Mouse (Mus musculus): ENCODE data around the gene Mrpl14. TPM values are rescaled to one million over a fixed set of nuclear protein-coding genes. Genes with fewer than 3 reads are reported as not detected.

The Mrpl14 gene
- polyA plus RNA-seq, 1 experiment from 2014 or later = 129 TPM

DNA sequence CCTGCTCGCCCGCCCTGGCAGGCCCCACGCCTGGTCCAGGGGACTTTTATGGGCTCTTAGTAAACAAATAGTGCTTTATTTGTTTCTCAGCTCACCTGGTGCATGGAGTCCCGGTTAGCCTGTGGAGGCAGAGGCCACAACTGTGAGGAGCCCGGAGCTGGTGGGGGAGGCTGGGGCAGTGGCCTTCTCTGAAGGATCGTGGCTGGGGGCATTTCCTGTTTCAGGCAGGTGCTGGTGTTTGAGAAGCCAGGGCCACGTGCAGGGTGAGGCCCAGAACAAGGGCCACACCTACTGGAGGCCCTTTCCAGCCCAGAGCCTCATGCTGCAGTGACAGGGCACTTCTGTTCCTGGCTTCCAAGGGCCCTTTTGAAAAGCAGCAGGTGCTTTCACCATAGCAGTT lies 40.1 kb downstream of the Mrpl14 start:
- WGBS = 58% methylated on average over 7 of the region's 7 CpGs
- Histone ChIP-seq H3K27me3 (replicated peaks) (peaks cover 12% of the 10 kb centered on the region; the same call in 1 of the 2 replicates), H3K27ac (ENCODE audit: poor library complexity, severe bottlenecking) (no peak overlapping the region), H3K9me3 (replicated peaks) (no peaks in the 10 kb centered on the region), H3K9ac (no peak overlapping the region), H3K4me3 (no peak overlapping the region), H3K4me2 (no peak overlapping the region), H3K4me1 (replicated peaks) (peaks cover 42% of the 10 kb centered on the region), H3K36me3 (no peaks in the 10 kb centered on the region)
- peak; percentile 62 for ATAC-seq (ENCODE audit: insufficient number of reproducible peaks, low FRiP score)

DNA sequence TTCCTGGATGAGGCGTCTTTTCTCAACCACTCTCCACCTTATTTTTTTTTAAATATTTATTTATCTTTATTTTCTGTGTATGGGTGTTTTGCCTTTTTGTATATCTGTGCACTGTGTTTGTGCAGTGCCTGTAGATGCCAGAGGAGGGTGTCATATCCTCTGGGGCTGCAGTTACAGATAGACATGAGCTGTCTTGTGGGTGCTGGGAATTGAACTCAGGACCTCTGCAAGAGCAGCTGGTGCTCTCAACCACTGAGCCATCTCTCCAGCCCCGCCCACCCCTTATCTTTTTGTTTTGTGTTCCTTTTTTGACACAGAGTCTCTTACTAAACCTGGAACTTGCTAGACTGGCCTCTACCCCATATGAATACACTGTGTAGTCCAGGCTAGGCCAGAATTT lies 41.4 kb downstream of the Mrpl14 start:
- Histone ChIP-seq H3K9me3 (replicated peaks) (no peaks in the 10 kb centered on the region), H3K27me3 (replicated peaks) (peaks cover 21% of the 10 kb centered on the region; the same call in 1 of the 2 replicates), H3K4me1 (replicated peaks) (peaks cover 42% of the 10 kb centered on the region), H3K4me3 (no peak overlapping the region), H3K4me2 (no peak overlapping the region), H3K9ac (no peak overlapping the region), H3K36me3 (no peaks in the 10 kb centered on the region), H3K27ac (ENCODE audit: poor library complexity, severe bottlenecking) (no peak overlapping the region)
- no peak for ATAC-seq (ENCODE audit: insufficient number of reproducible peaks, low FRiP score)
- 67% methylated on average over 2 of the region's 2 CpGs for WGBS

DNA sequence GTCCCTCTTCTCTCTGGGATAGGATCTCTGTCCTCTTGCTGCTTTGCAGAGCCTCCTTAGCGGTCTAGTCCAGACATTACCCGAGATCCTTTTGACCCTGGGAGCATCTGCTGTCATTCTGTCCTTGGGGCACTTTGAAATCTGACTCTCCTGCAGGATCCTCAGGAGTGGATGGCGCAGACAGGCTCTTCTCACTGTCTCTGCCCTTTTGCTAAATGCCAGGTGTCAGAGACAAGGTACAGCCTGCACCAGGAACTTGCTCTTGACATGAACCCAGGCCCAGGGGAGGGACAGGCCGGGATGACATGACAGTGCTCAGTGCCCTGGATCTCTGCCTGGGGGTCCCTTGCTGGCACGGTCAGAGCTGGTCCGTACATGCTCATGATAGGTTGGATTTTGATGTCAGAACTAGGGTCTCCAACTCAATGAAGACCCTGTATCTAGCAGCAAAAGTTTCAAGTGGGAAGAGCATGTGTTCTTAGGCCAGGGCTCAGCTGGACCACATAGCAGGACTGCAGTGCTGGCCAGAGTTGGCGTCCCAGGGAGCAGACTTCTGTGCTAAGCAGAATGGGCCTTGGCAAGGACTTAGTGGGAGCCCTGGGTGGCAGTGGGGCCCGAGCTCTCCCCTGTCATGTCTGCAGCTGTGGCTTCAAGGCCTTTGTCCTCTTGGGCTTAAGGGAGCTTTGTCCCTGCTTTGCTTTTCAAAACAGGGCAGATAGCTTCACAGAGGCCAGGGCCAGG lies 42.0 kb downstream of the Mrpl14 start:
- no peak overlapping the region for H3K27ac ChIP-seq (ENCODE audit: poor library complexity, severe bottlenecking)

GRCm38 (mm10) chr17:45729387-45729786 lies 43.3 kb downstream of the Mrpl14 start:
- H3K4me3 ChIP-seq = no peak overlapping the region
- peak overlapping the region; percentile 25; the same call in 1 of the 2 replicates for H3K27ac ChIP-seq (ENCODE audit: poor library complexity, severe bottlenecking)
- no peaks in the 10 kb centered on the region for H3K36me3 ChIP-seq
- peaks cover 30% of the 10 kb centered on the region for H3K27me3 ChIP-seq (replicated peaks)
- 15% methylated on average over 10 of the region's 10 CpGs for WGBS
- no peak for ATAC-seq (ENCODE audit: insufficient number of reproducible peaks, low FRiP score)
- H3K9me3 ChIP-seq (replicated peaks) = no peaks in the 10 kb centered on the region
- H3K9ac ChIP-seq = peak overlapping the region; percentile 32
- H3K4me1 ChIP-seq (replicated peaks) = peaks cover 51% of the 10 kb centered on the region
- no peak overlapping the region for H3K4me2 ChIP-seq

More for the DNA sequence above, 42.0 kb downstream of the Mrpl14 start:
- H3K27me3 ChIP-seq (replicated peaks) = peaks cover 26% of the 10 kb centered on the region; the same call in 1 of the 2 replicates
- no peak overlapping the region for H3K4me2 ChIP-seq
- WGBS = 57% methylated on average over 8 of the region's 8 CpGs
- no peaks in the 10 kb centered on the region for H3K36me3 ChIP-seq
- ATAC-seq (ENCODE audit: insufficient number of reproducible peaks, low FRiP score) = no peak
- H3K9me3 ChIP-seq (replicated peaks) = no peaks in the 10 kb centered on the region
- no peak overlapping the region for H3K9ac ChIP-seq
- H3K4me1 ChIP-seq (replicated peaks) = peaks cover 44% of the 10 kb centered on the region
- no peak overlapping the region for H3K4me3 ChIP-seq

GRCm38 (mm10) chr17:45730696-45731095 lies 44.6 kb downstream of the Mrpl14 start:
- ATAC-seq (ENCODE audit: insufficient number of reproducible peaks, low FRiP score) = no peak
- WGBS = 83% methylated on average over 4 of the region's 4 CpGs
- Histone ChIP-seq H3K4me2 (no peak overlapping the region), H3K4me1 (replicated peaks) (peaks cover 63% of the 10 kb centered on the region), H3K27me3 (replicated peaks) (peaks cover 30% of the 10 kb centered on the region), H3K9ac (no peak overlapping the region), H3K36me3 (no peaks in the 10 kb centered on the region), H3K27ac (ENCODE audit: poor library complexity, severe bottlenecking) (no peak overlapping the region), H3K9me3 (replicated peaks) (no peaks in the 10 kb centered on the region), H3K4me3 (no peak overlapping the region)

GRCm38 (mm10) chr17:45731172-45731864 lies 45.2 kb downstream of the Mrpl14 start:
- WGBS = 27% methylated on average over 9 of the region's 9 CpGs
- peaks cover 30% of the 10 kb centered on the region for H3K27me3 ChIP-seq (replicated peaks)
- no peak for ATAC-seq (ENCODE audit: insufficient number of reproducible peaks, low FRiP score)
- no peak overlapping the region for H3K27ac ChIP-seq (ENCODE audit: poor library complexity, severe bottlenecking)
- no peak overlapping the region for H3K4me2 ChIP-seq
- peaks cover 64% of the 10 kb centered on the region for H3K4me1 ChIP-seq (replicated peaks)
- 0 out of 2 replicates have a peak overlapping the region, but pooled peaks have one; percentile 0 for H3K9ac ChIP-seq
- no peaks in the 10 kb centered on the region for H3K9me3 ChIP-seq (replicated peaks)
- H3K36me3 ChIP-seq = no peaks in the 10 kb centered on the region
- no peak overlapping the region for H3K4me3 ChIP-seq

GRCm38 (mm10) chr17:45733038-45733734 lies 47.1 kb downstream of the Mrpl14 start:
- peak overlapping the region; percentile 58 for H3K9ac ChIP-seq
- WGBS = 66% methylated on average over 19 of the region's 19 CpGs
- ATAC-seq (ENCODE audit: insufficient number of reproducible peaks, low FRiP score) = no peak
- no peak overlapping the region for H3K27ac ChIP-seq (ENCODE audit: poor library complexity, severe bottlenecking)
- H3K4me1 ChIP-seq (replicated peaks) = peaks cover 64% of the 10 kb centered on the region
- peaks cover 30% of the 10 kb centered on the region for H3K27me3 ChIP-seq (replicated peaks)
- H3K9me3 ChIP-seq (replicated peaks) = no peaks in the 10 kb centered on the region
- H3K36me3 ChIP-seq = no peaks in the 10 kb centered on the region
- peak overlapping the region; percentile 39; the same call in 1 of the 2 replicates for H3K4me3 ChIP-seq
- H3K4me2 ChIP-seq = peak overlapping the region; percentile 77

GRCm38 (mm10) chr17:45733735-45734301 lies 47.7 kb downstream of the Mrpl14 start, which contains the start of gene 1600014C23Rik:
1600014C23Rik (minus strand) TSS chr17:45733844.
- Histone ChIP-seq H3K9me3 (replicated peaks) (no peaks in the 10 kb centered on the region), H3K27ac (ENCODE audit: poor library complexity, severe bottlenecking) (peak within 1 kb of the TSS; percentile 61), H3K4me1 (replicated peaks) (peaks cover 59% of the 10 kb centered on the region), H3K36me3 (no peaks in the 10 kb centered on the region), H3K27me3 (replicated peaks) (peaks cover 26% of the 10 kb centered on the region), H3K4me2 (peak within 1 kb of the TSS; percentile 77), H3K9ac (peak within 1 kb of the TSS; percentile 58), H3K4me3 (peak within 1 kb of the TSS; percentile 39)
- 1% methylated on average over 41 of the region's 41 CpGs for WGBS
- ATAC-seq (ENCODE audit: insufficient number of reproducible peaks, low FRiP score) = peak; percentile 4; the same call in 1 of the 2 replicates

DNA sequence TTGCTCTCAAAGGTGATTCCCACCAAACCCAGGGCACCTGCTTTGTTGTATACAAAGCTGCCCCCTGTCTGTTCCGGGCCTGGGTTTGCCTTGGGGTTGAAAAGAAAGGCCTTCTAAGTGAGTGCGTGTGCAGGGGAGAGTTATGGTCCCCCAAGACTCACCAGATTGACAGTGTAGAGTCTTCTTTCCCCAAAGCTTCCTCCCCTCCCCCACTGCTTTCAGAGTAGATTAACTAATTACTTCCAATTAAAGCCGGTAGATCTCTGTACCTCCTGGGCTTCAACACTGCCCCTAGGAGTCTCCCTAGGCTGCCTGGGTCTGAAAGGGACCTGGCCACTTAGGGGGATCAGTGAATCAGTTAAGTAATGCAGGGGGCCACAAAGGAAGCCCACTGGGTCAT lies 48.2 kb downstream of the Mrpl14 start:
- WGBS = 32% methylated on average over 3 of the region's 3 CpGs
- no peak for ATAC-seq (ENCODE audit: insufficient number of reproducible peaks, low FRiP score)
- H3K4me3 ChIP-seq = peak overlapping the region; percentile 39

DNA sequence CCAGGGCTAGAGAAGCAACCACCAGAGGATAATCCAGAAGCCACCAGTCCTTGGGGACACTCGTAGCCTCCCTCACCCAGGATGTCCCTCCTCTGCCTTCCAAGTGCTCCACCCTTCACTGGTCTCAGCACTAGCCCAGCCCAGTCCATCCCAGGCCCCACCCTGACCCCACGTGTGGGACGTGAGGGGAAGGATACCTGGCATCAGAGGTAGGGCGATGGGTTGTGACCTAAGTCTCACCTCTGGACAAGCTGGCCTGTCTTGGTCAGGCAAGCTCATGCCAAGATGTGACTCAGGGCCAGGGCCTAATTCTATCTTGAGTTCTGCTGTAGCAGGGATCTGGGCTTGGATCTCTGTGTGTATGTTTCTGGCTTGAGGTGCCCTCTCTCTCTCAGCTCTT lies 48.8 kb downstream of the Mrpl14 start:
- ATAC-seq (ENCODE audit: insufficient number of reproducible peaks, low FRiP score) = no peak
- WGBS = 63% methylated on average over 4 of the region's 4 CpGs
- Histone ChIP-seq H3K27me3 (replicated peaks) (peaks cover 24% of the 10 kb centered on the region), H3K9ac (no peak overlapping the region), H3K9me3 (replicated peaks) (no peaks in the 10 kb centered on the region), H3K36me3 (no peaks in the 10 kb centered on the region), H3K4me3 (no peak overlapping the region), H3K27ac (ENCODE audit: poor library complexity, severe bottlenecking) (peak overlapping the region; percentile 61), H3K4me1 (replicated peaks) (peaks cover 48% of the 10 kb centered on the region), H3K4me2 (no peak overlapping the region)

More for the DNA sequence above, 48.2 kb downstream of the Mrpl14 start:
- H3K27ac ChIP-seq (ENCODE audit: poor library complexity, severe bottlenecking) = peak overlapping the region; percentile 61
- no peaks in the 10 kb centered on the region for H3K36me3 ChIP-seq
- H3K4me1 ChIP-seq (replicated peaks) = peaks cover 54% of the 10 kb centered on the region
- no peaks in the 10 kb centered on the region for H3K9me3 ChIP-seq (replicated peaks)
- H3K4me2 ChIP-seq = peak overlapping the region; percentile 77
- H3K27me3 ChIP-seq (replicated peaks) = peaks cover 24% of the 10 kb centered on the region
- H3K9ac ChIP-seq = peak overlapping the region; percentile 58
